Mouse (Mus musculus): ENCODE results near the gene Clip3.

GRCm38 (mm10) chr7:30339432-30340109 is 48.0 kb downstream of the Clip3 start:
- TF ChIP-seq EP300 (IDR thresholded peaks at IDR 0.05; ENCODE audit: insufficient read depth, low read depth, low read length): no peak
- TF ChIP-seq CTCF (IDR thresholded peaks at IDR 0.05; ENCODE audit: low read depth, low read length): no peak

Measured in ES-Bruce4 (cell line).